Comparison of ENCODE assay signal across 22 mouse cellular contexts in the genomic region with DNA sequence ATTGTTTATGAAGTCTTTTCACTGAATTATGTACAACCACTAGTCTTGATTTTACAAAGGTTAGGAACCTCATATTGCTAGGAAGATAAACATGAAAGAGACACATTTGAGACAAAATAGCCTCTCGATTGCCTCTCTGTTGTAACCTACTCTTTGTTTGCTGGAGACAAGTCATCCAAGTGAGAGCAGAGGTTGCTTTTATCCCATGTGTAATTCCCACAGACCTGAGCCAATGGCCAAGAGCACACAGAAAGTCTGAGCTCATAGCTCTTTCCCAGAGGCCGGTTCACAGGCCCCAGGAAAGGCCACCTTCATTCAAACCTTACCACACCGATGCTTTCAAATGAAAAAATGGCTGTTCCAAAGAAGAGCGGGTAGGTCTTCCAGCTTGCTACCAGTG. TPM values are rescaled to one million over a fixed set of nuclear protein-coding genes. Genes with fewer than 3 reads are reported as not detected.
"Had no signal": no experiment of that assay in that cellular context is flagged by ENCODE, and none has a peak within 500 bp of the region (broad histone marks: within the 10 kb centered on the region; RNA-seq: fewer than 3 reads in every experiment).

No protein-coding gene starts in this region.

- H3K9ac ChIP-seq: lung, embryonic 15.5 days; midbrain, embryonic 13.5 days; midbrain, embryonic 15.5 days; neural tube, embryonic 12.5 days; stomach, embryonic 15.5 days had no signal

- H3K4me3 ChIP-seq: lung, embryonic 15.5 days; megakaryocyte, embryonic 14.5 days; midbrain, embryonic 13.5 days; midbrain, embryonic 15.5 days; neural tube, embryonic 12.5 days; stomach, embryonic 15.5 days had no signal

- H3K4me1 ChIP-seq: lung, embryonic 15.5 days; midbrain, embryonic 13.5 days; midbrain, embryonic 15.5 days; neural tube, embryonic 12.5 days; stomach, embryonic 15.5 days had no signal

- H3K27ac ChIP-seq: lung, embryonic 15.5 days; macrophage; midbrain, embryonic 13.5 days; midbrain, embryonic 15.5 days; neural tube, embryonic 12.5 days; stomach, embryonic 15.5 days; stomach, postnatal 0 days had no signal

- DNase-seq: lung, adult 2 months; lung, postnatal 14 days; lung, postnatal 36 days; right cerebral cortex, postnatal 14 days; thymus, adult 2 months; thymus, postnatal 25 days; thymus, postnatal 4 days had no signal

- H3K9me3 ChIP-seq: lung, embryonic 15.5 days; megakaryocyte, embryonic 14.5 days; midbrain, embryonic 13.5 days; midbrain, embryonic 15.5 days; neural tube, embryonic 12.5 days; stomach, embryonic 15.5 days had no signal

- H3K4me2 ChIP-seq: lung, embryonic 15.5 days; midbrain, embryonic 11.5 days; midbrain, embryonic 13.5 days; midbrain, embryonic 15.5 days; neural tube, embryonic 12.5 days; stomach, embryonic 15.5 days had no signal

- H3K27me3 ChIP-seq: lung, embryonic 15.5 days; midbrain, embryonic 15.5 days; neural tube, embryonic 12.5 days; stomach, embryonic 15.5 days had no signal

- H3K36me3 ChIP-seq: lung, embryonic 15.5 days; midbrain, embryonic 13.5 days; midbrain, embryonic 15.5 days; neural tube, embryonic 12.5 days; stomach, embryonic 15.5 days had no signal

- ATAC-seq: lung, postnatal 0 days; midbrain, embryonic 13.5 days; midbrain, embryonic 15.5 days had no signal

RNA-seq across cellular contexts. Expression of gene Slc36a2, which starts 16.4 kb away (rescaled TPM):
- total RNA-seq: monocyte, adult 5-6 weeks; neutrophil, adult 5-6 weeks had no signal
- polyA plus RNA-seq: macrophage; midbrain, embryonic 11.5 days had no signal

RNA-seq across cellular contexts. Expression of gene Slc36a3, which starts 17.0 kb away (rescaled TPM):
- total RNA-seq: megakaryocyte progenitor cell, adult 5-6 weeks; midbrain, postnatal 0 days; monocyte, adult 5-6 weeks had no signal
- polyA plus RNA-seq: lung, embryonic 15.5 days; lung, postnatal 0 days; midbrain, embryonic 11.5 days; midbrain, embryonic 13.5 days; midbrain, embryonic 15.5 days; midbrain, postnatal 0 days; neural tube, embryonic 12.5 days; neural tube, embryonic 14.5 days had no signal
